Mouse (Mus musculus) CD8-positive naive resting alpha-beta T cell, adult 57 days (primary cell): ENCODE data around the gene Acmsd. TPM values are rescaled to one million over a fixed set of nuclear protein-coding genes. Genes with fewer than 3 reads are reported as not detected.

Experiments used
- total RNA-seq: library from RNA; stranded (reverse); gene quantifications from one replicate; pipeline ENCODE4 v1.2.4, GENCODE M21; 2023

Gene Acmsd
- total RNA-seq, result not detected

DNA sequence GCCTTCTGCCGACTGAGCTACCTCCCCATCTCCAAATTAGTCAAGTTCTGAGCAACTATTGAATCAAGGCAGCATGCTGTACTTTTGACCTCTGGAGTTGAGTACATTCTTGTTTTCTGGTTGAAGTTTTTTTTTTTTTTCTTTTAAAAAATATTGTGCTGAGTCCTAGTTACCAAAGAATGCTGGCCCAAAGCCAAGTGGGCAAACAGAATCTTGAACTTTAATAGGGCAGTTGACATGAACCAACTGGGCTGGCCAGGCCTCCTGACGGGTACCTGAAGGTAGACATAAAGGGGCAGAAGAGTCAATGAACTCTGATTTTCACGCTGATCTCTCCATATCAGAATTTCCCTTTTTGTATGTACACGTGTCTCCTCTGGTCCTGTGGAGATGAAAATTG is at the start of gene Acmsd:
Acmsd (plus strand) TSS at position 318 of the 400 bp plus-strand sequence.

DNA sequence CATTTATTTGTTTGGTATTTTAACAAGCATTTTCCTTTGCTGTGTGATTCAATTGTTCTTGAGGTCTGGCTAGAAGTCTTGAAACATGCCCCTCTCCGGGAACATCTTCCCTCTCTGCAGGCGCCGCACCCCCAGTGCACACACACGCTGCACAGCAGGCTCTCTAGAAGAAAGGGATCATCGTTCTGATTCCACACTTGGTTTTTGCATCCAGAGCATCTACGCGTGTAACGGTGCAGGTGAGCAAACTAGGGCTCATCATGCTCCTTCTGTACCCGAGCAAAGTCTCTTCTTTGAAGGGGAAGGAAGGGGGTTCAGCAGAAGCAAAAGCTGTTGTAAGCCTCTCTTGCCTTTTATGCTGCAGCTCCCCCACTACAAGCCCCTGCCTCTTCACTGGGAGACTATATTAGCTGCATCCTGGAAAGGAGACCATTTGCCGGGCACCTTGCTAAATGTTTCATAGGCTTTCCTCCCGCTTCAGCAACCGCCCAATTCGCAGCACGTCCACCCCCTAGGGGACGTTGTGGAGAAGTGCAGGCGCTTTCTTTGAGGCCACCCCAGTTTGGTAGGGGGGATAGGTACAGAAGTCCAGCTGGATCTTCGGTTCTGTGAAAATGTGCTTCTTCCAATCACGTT is 49.6 kb upstream of the Acmsd start, which contains the start of gene Tmem163:
Tmem163 (minus strand) TSS at position 51 of the 636 bp plus-strand sequence.

GRCm38 (mm10) chr1:127773803-127774500 is 44.7 kb downstream of the Acmsd start, which contains the start of gene Ccnt2:
Gene Ccnt2 (plus strand): TSS chr1:127774164.

Other genes starting within 250 kb of the Acmsd start
- 4.6 TPM for gene Tmem163, start 49.9 kb upstream of the Acmsd start, total RNA-seq
- gene Ccnt2, start 44.8 kb downstream of the Acmsd start, total RNA-seq, result 79.1 TPM
- gene Map3k19, start 125.6 kb downstream of the Acmsd start, total RNA-seq, result 0.46 TPM
- gene Rab3gap1, start 139.4 kb downstream of the Acmsd start, total RNA-seq, result 69.0 TPM